Mouse (Mus musculus): ENCODE measurements around the gene Maff.

The Maff gene

DNA sequence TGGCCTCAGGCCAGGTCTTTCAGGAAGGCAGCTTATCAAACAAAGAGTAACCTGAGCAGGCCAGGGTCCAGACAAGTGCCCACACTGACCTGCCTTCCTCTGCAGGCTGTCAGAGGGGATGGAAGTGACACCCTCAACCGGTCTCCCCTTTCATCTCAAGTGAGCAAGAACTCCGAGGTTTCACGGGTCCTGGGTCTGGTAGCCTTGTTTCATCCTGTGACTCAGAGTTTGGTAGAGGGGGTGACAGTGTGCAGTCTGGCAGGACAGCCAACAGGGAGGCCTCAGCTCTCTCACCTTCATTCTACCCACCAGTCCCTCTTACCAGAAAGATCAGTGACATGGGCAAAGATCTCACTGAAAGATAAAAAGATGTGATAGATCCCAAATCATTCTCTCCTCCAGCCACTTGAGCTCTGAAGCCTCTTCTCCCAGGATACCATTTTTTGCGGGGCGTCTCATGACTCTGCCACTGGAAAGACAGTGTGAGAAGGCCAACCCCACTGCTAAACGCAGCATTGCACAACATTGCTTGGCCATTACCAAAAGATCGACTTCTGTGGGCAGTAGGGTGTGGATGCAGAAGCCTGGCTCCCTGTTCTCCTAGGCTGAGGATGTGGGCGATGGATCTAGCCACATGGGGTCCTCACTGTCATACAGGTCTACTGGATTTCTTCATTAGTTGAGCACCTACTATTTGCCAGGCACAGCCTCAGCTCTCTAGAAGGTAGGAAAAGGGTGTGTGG lies at the start of gene Maff:
Gene Maff, plus strand, starts transcription at position 571 of the 743 bp plus-strand sequence.
- no peak for DNase-seq

- DNase-seq: no peak
Observed at GRCm38 (mm10) chr15:79298553-79298952, 47.9 kb upstream of the Maff start.

DNA sequence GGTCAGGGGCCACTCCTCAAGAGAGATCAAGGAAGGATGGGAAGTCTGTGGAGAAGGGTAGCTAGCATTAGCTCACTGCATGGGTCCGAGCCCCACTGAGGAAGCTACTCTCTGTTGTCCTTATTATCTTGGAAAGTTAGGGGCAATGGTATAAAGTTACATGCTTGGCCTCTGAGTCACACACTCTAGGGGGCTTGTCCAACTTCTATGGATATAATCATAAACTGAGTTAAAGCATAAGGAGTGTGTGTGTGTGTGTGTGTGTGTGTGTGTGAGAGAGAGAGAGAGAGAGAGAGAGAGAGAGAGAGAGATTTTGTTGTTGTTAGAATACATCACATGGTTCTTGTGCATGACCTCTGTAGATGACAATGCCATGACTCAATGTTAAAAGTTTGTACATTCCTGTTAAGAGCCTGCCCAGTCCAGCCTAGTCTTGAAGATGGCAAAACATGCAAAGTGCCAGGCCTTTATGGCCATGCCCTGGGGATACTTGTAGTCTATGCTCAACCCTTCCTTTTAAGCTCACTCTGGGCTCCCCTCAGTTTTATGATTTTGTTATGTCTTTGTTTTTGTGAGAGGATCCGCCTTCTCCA lies 46.8 kb upstream of the Maff start:
- DNase-seq: no peak

- no peak for DNase-seq
Observed at GRCm38 (mm10) chr15:79303725-79304124, 42.7 kb upstream of the Maff start.

- no peak for DNase-seq
Observed at GRCm38 (mm10) chr15:79304832-79305231, 41.6 kb upstream of the Maff start.

- no peak for DNase-seq
Observed at GRCm38 (mm10) chr15:79306043-79306637, 40.3 kb upstream of the Maff start.

DNA sequence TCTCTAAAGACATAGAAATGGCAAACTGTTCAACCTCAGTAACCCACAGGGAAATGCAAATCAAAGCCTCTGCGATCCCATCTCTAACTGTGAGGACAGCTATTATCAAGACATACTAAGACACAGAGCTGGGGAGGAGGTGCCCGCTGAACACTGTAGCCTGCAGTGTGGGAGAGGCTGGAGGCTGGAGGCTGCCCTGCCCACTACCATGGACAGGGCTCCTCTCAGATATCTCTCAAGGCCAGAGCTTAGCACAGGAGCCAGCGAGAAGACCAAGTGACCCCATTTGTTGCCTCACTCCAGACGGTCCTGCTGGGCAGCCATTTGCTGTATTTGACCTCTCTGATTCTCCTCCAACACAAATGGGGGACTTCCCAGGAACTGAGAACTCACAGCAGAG lies 38.6 kb upstream of the Maff start:
- DNase-seq: no peak

DNA sequence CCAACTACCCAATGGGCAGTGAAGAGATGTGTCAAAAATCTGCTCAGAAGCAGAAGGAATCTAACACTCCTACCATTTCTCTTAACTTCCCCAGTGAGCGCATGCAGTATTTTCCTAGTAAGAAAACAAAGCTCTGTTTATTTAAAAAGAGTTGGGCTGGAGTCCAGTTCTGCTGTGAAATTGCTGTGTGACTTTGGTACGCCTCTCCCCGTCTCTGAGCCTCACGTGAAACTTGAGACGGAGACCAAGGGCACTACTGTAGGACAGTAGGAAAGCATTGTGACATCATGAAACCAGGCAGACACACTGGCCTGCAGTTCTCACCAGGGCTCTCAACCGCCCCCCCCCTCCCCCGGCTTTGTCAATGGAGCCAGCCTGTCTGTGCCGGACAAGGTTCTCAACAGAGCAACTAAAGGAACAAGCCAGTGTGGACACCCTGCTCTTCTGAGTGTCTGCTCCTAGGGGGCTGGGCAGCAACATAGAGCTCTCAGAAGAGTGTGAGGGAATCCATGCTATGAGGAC lies 32.5 kb upstream of the Maff start:
- DNase-seq: no peak

DNA sequence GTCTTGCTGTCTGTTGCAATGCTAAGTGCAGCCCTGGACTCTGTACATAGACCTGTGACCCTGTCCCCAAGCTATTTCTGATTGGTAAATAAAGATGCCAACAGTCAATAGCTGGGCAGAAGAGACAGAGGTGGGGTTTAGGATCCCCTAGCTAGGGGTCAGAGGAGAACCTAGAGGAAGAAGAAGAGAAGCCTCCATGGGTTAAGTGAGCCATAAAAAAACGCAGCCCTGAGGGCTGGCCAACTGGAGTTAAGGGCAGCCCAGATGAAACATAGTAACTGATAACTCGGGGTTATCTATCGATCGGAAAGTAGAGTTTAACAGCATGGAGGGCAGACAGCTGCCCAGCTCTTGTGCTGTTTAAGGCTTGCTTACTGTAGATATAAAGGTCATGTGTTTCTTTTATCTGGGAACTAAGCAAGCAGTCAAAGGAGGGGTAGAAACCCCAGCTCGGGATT lies 24.7 kb upstream of the Maff start:
- no peak for DNase-seq

- no peak for DNase-seq
Observed at GRCm38 (mm10) chr15:79322281-79322990, 24.0 kb upstream of the Maff start.

GRCm38 (mm10) chr15:79322991-79323790 lies 23.2 kb upstream of the Maff start:
- peak; percentile 84 for DNase-seq

DNA sequence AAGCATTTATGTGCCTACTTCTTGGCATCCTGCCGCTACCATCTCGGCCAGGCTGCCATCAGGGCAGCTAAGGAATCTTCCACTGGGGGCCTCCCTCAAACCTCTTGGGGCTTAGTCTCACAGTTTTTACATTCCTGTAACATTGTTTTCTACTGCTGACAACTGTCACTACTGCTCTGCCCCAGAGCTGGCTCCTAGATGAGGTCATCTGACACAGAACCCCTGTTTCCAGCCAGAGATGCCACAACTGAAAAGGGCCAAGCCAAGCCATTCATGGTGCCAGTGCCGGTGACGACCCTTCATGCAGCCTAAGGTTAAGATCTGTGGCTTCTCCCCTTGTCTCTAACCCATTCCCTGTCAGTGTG lies 22.6 kb upstream of the Maff start:
- DNase-seq: no peak

GRCm38 (mm10) chr15:79324373-79324772 lies 22.0 kb upstream of the Maff start:
- DNase-seq: no peak

GRCm38 (mm10) chr15:79325742-79326141 lies 20.7 kb upstream of the Maff start:
- no peak for DNase-seq

DNA sequence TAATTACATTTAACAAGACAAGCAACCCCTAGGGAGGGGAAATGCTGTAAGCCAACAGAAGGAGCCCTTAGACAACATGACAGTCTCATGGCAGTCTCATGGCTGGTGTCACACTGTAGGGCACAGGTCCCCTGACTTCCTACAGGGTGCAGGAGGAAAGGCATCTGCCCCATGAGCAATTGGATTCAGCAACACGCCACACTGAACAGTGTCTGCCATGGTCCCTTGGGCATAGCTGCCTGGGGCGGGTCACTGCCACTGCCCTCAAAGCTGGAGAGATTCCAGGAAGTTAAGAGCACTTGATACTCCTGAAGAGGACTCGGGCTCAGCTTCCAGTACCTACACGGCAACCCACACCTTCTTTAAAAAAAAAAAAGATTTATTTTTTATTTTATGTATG lies 20.2 kb upstream of the Maff start:
- peak; percentile 51 for DNase-seq

DNA sequence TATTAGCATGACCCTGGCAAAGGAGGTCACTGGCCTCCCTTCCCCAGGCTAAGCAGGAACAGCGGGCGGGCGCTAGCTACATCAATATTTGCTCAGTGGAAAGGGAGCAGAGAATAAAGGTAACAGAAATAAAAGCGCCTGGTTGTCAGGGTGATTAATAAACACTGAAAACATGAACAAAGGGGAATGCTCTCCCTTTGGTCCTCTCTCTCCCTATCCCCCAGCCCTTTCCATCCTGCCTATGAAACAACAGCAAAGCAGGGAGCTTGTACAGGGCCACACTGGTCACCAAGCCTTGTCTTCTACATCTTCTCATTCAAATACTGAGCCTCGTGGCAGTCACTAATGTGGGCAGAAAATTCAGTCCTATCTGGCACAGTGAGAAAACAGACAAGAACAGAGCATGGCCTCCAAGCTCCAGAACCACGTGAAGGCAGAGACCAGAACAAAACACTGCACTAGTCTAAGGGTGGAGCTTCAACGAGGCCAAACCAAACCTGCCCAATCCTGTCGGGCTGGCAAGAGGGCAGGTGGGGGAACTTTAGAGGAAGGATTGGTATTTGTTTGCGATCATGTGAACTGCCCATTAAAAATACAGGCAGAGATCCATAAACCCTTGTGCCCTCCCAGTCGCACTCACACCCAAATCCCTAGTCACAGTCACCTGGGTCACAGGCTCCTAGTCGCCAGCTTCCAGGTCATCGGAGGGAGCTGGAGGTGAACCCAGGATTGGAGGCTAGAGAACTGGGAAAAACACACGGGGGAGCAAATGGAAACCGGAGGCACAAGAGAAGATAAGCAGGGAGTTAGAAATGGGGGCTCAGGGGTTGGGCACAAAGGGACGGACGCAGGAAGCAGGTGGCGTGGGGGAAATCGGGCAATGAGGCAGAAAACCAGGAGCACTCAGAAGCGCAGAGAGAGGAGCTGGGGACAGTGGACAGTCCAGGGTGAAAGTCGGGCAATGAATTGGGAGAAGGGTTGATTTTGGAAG lies 19.2 kb upstream of the Maff start:
- DNase-seq: peak; percentile 88

DNA sequence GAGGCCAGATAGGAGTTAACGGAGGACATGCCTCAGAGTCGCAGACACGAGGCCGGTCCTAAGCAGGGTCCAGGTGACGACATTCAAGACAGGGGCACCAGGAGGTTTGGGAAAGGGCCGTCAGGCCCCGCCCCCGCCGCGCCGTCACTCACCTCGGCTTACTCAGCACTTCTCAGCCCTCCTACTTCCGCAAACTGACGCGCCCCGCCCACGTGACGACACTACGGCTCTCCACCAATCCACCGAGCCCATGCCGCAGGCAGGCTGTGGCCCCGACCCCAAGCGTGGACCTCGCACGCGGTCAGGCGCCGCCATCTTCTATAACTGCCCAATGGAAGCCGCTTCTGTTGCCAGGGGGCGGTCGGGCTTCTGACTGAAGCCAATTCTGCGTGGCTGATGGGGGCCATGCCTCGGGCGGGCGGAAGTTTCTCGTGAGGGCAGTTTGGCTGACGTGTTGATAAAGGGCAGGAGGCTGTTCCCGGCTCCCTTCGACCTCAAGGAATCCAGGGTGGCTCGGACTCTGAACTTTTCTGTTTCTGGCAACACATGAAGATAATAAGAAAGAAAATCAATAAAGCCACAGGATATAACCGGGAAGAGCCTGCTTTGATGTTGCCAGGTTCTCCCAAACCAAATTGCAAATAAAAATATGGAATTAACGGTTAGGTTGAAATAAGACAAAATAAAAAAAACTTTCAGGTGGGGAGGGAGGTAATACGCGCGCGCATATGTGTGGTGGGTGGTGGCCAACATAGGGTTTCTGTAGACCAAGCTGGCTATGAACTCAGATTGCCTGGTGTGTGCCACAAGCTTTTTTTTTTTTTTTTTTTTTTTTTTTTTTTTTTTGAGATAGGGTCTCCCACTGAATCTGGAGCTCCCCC lies 18.1 kb upstream of the Maff start, which contains the start of gene Pla2g6:
Gene Pla2g6, minus strand, starts transcription at position 333 of the 881 bp plus-strand sequence.
- DNase-seq: peak; percentile 99

DNA sequence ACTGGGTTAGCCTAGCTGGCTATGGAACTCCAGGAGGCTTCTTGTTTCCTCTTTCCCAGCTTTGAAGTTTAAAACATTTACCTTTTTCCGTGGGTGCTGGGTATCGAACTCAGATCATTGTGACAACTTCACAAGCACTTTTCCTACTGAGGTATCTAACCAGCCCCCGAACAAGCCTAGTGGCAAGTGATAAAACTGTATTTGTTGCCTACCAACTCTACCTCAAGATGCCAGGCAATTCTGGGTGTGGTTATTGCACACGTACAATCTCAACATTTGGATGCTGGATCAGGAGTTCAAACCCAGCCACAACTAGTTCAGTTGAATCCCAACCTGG lies 17.5 kb upstream of the Maff start:
- DNase-seq: no peak

DNA sequence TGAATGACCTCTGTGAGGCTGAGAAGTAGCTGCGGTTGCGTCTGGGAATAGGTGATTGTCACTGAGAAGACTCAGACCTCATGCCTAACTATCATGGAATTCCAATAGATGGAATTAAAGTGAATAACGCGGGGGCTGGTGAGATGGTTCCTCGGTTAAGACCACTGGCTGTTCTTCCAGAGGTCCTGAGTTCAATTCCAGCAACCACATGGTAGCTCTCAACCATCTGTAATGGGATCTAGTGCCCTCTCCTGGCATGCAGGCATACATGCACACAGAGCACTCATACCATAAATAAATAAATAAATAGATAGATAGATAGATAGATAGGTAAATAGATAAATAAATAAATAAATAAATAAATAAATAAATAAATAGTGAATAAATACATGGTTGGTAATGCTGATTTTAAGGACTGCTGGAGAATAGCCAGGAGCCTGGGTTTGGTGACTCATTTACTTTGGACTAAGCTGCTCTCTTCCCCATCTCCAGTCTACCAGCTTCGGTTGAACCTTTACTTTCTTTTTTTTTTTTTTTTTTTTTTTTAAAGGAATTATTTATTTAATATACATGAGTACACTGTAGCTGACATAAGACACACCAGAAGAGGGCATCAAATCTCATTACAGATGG lies 17.0 kb upstream of the Maff start:
- DNase-seq: no peak

GRCm38 (mm10) chr15:79329979-79330363 lies 16.4 kb upstream of the Maff start:
- DNase-seq: no peak
